Mouse (Mus musculus) heart, postnatal 0 days (tissue): ENCODE data around the gene Gnas.

ENCODE experiments used
- CTCF ChIP-seq: IDR thresholded peaks from 2 replicates; pipeline ENCODE4 v1.5.1; 2016; ENCODE audit warnings: antibody characterized with exemption, control low read depth, low read depth
- EP300 ChIP-seq: IDR thresholded peaks from 2 replicates; pipeline ENCODE4 v1.6.1; 2016; ENCODE audit warnings: antibody characterized with exemption, low read depth

GRCm38 (mm10) chr2:174300186-174300585, 16.1 kb downstream of the Gnas start:
- TF ChIP-seq CTCF: no peak
- no peak for TF ChIP-seq EP300
